Mouse (Mus musculus): ENCODE results near the gene Olfr871.
"Not testable (repeated sequence)": the region's sequence is repeated elsewhere in the genome, so short reads cannot be mapped to it uniquely, and the experiment has no call there.

Olfr871 gene

GRCm38 (mm10) chr9:20211907-20212306, at the start of gene Olfr871:
TSS of gene Olfr871 (plus strand) at chr9:20212207.
- DNase-seq = no peak

- DNase-seq = no peak
These were observed 38.0 kb upstream of the Olfr871 start, which contains the start of gene Olfr870 for GRCm38 (mm10) chr9:20173957-20174356. TSS of gene Olfr870 (minus strand) at chr9:20174057.

- no peak for DNase-seq
These were observed 32.5 kb upstream of the Olfr871 start for GRCm38 (mm10) chr9:20179463-20179862.

- no peak for DNase-seq
These were observed 9.9 kb upstream of the Olfr871 start for GRCm38 (mm10) chr9:20202131-20202530.

- DNase-seq = not testable (repeated sequence)
These were observed 8.5 kb upstream of the Olfr871 start for GRCm38 (mm10) chr9:20203413-20203984.

- no peak for DNase-seq
These were observed 1.2 kb upstream of the Olfr871 start for GRCm38 (mm10) chr9:20210812-20211211.

- no peak for DNase-seq
These were observed 530 bp upstream of the Olfr871 start for GRCm38 (mm10) chr9:20211477-20211876.

GRCm38 (mm10) chr9:20236819-20237218, 24.8 kb downstream of the Olfr871 start, which contains the start of gene Olfr872:
TSS of gene Olfr872 (plus strand) at chr9:20237119.
- DNase-seq = no peak

GRCm38 (mm10) chr9:20237378-20237777, 25.4 kb downstream of the Olfr871 start:
- DNase-seq = no peak

Data from cerebellum, postnatal 25 days (tissue).